Mouse (Mus musculus): Measurements from ENCODE around the gene Chd1l. TPM values are rescaled to one million over a fixed set of nuclear protein-coding genes. Genes with fewer than 3 reads are reported as not detected.

The Chd1l gene
- polyA plus RNA-seq, 1 experiment from 2014 or later = 24.7 TPM

Other genes starting within 250 kb of the Chd1l start
- not detected in 2 replicates for gene Olfr1402, start 188.2 kb downstream of the Chd1l start, polyA plus RNA-seq (2016; fragmentation: Nextera tagmentation; extraction: Ambion mirVana)
- gene Fmo5, start 18.6 kb upstream of the Chd1l start, polyA plus RNA-seq (2016; fragmentation: Nextera tagmentation; extraction: Ambion mirVana) = 0.48 and 0.86 TPM in 2 replicates
- 7.6 and 8.5 TPM in 2 replicates for gene Prkab2, start 48.0 kb upstream of the Chd1l start, polyA plus RNA-seq (2016; fragmentation: Nextera tagmentation; extraction: Ambion mirVana)
- not detected in 2 replicates for gene Gm17651, start 64.5 kb upstream of the Chd1l start, polyA plus RNA-seq (2016; fragmentation: Nextera tagmentation; extraction: Ambion mirVana)